Mouse (Mus musculus): Measurements from ENCODE around the gene Cxxc4. TPM values are rescaled to one million over a fixed set of nuclear protein-coding genes. Genes with fewer than 3 reads are reported as not detected.

Cxxc4 gene
- polyA plus RNA-seq, 1 experiment from 2014 or later = 3.8 TPM

MicroRNAs within 50 kb of the gene (microRNA counts, 519-probe panel; counts per million panel counts)
- microRNA mmu-miR-1895 = 2,186 counts per million, percentile 31 among the panel's probes with 10 or more counts

Small RNA genes within 50 kb of the gene (microRNA-seq; reads per million reads assigned to microRNA genes)
- not detected for gene Mir1895

Data from heart, embryonic 15.5 days (tissue).